Mouse (Mus musculus): ENCODE data around the gene Zfp273. TPM values are rescaled to one million over a fixed set of nuclear protein-coding genes. Genes with fewer than 3 reads are reported as not detected.

Gene Zfp273
- polyA plus RNA-seq, 1 experiment from 2014 or later, result 1.3 TPM

GRCm38 (mm10) chr13:67844119-67844852 lies 30.7 kb downstream of the Zfp273 start:
- 3% methylated on average over 13 of the region's 19 CpGs for WGBS (ENCODE audit: insufficient replicate concordance)
- H3K9me3 ChIP-seq (ENCODE audit: low read length), result no peaks in the 10 kb centered on the region
- H3K4me3 ChIP-seq (ENCODE audit: low read depth, low read length), result peak overlapping the region; percentile 22
- H3K36me3 ChIP-seq (replicated peaks; ENCODE audit: insufficient read depth, low read length), result no peaks in the 10 kb centered on the region
- no peak overlapping the region for H3K27ac ChIP-seq (ENCODE audit: low read depth)
- TF ChIP-seq EP300 (IDR thresholded peaks at IDR 0.05; ENCODE audit: low read depth) (no peak), CTCF (IDR thresholded peaks at IDR 0.05; ENCODE audit: low read depth) (peak; percentile 73)
- DNase-seq, result peak; percentile 67
- no peak overlapping the region for H3K9ac ChIP-seq (replicated peaks)
- H3K4me2 ChIP-seq (ENCODE audit: low read depth, low read length), result peak overlapping the region; percentile 66
- H3K27me3 ChIP-seq (ENCODE audit: insufficient read depth, low read length), result no peaks in the 10 kb centered on the region
- ATAC-seq, result peak; percentile 63
- 0 out of 2 replicates have a peak, but pooled peaks cover 3% of the 10 kb centered on the region for H3K4me1 ChIP-seq (ENCODE audit: insufficient read depth)

GRCm38 (mm10) chr13:67844853-67845194 lies 31.3 kb downstream of the Zfp273 start:
- no peak for ATAC-seq
- DNase-seq, result no peak
- TF ChIP-seq CTCF (IDR thresholded peaks at IDR 0.05; ENCODE audit: low read depth), result no peak
- TF ChIP-seq EP300 (IDR thresholded peaks at IDR 0.05; ENCODE audit: low read depth), result no peak
- 29% methylated on average over 8 of the region's 8 CpGs for WGBS (ENCODE audit: insufficient replicate concordance)
- peak overlapping the region; percentile 66 for H3K4me2 ChIP-seq (ENCODE audit: low read depth, low read length)
- H3K4me1 ChIP-seq (ENCODE audit: insufficient read depth), result 0 out of 2 replicates have a peak, but pooled peaks cover 3% of the 10 kb centered on the region
- H3K4me3 ChIP-seq (ENCODE audit: low read depth, low read length), result peak overlapping the region; percentile 22
- H3K36me3 ChIP-seq (replicated peaks; ENCODE audit: insufficient read depth, low read length), result no peaks in the 10 kb centered on the region
- H3K9ac ChIP-seq (replicated peaks), result no peak overlapping the region
- H3K27me3 ChIP-seq (ENCODE audit: insufficient read depth, low read length), result no peaks in the 10 kb centered on the region
- H3K27ac ChIP-seq (ENCODE audit: low read depth), result no peak overlapping the region
- H3K9me3 ChIP-seq (ENCODE audit: low read length), result no peaks in the 10 kb centered on the region

GRCm38 (mm10) chr13:67850361-67850760 lies 36.8 kb downstream of the Zfp273 start:
- Histone ChIP-seq H3K27ac (ENCODE audit: low read depth) (no peak overlapping the region), H3K4me1 (ENCODE audit: insufficient read depth) (no peaks in the 10 kb centered on the region), H3K4me3 (ENCODE audit: low read depth, low read length) (no peak overlapping the region), H3K27me3 (ENCODE audit: insufficient read depth, low read length) (no peaks in the 10 kb centered on the region), H3K9me3 (ENCODE audit: low read length) (no peaks in the 10 kb centered on the region), H3K36me3 (replicated peaks; ENCODE audit: insufficient read depth, low read length) (no peaks in the 10 kb centered on the region), H3K9ac (replicated peaks) (no peak overlapping the region), H3K4me2 (ENCODE audit: low read depth, low read length) (no peak overlapping the region)
- DNase-seq, result no peak
- ATAC-seq, result no peak
- no peak for TF ChIP-seq EP300 (IDR thresholded peaks at IDR 0.05; ENCODE audit: low read depth)
- TF ChIP-seq CTCF (IDR thresholded peaks at IDR 0.05; ENCODE audit: low read depth), result no peak
- WGBS (ENCODE audit: insufficient replicate concordance), result 66% methylated on average over 3 of the region's 3 CpGs

DNA sequence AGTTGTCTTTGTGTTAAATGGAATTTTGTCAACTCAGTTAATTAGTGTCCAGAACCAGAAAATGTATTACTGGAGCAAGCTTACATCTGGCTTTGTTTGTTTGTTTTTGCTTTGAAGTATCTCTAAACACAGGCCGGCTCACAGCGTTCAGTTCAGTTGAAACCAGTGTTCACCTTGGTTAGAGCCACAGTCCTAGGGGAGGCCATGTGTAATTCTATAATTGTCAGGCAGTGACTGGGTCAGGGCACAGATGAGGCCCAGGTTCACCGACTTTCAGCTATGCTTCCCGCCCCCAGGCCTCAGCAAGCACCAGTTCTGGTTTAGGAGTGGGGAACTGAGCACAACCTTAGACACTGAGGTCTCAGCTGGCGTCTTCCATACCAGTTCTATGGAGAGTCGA lies 39.6 kb downstream of the Zfp273 start:
- WGBS (ENCODE audit: insufficient replicate concordance), result 71% methylated on average over 6 of the region's 6 CpGs
- no peak for TF ChIP-seq EP300 (IDR thresholded peaks at IDR 0.05; ENCODE audit: low read depth)
- TF ChIP-seq CTCF (IDR thresholded peaks at IDR 0.05; ENCODE audit: low read depth), result no peak

GRCm38 (mm10) chr13:67853983-67854382 lies 40.4 kb downstream of the Zfp273 start:
- H3K4me2 ChIP-seq (ENCODE audit: low read depth, low read length), result no peak overlapping the region

More for the DNA sequence above, 39.6 kb downstream of the Zfp273 start:
- no peak for DNase-seq
- no peak overlapping the region for H3K4me3 ChIP-seq (ENCODE audit: low read depth, low read length)
- no peak overlapping the region for H3K4me2 ChIP-seq (ENCODE audit: low read depth, low read length)
- no peak for ATAC-seq
- no peak overlapping the region for H3K27ac ChIP-seq (ENCODE audit: low read depth)
- no peaks in the 10 kb centered on the region for H3K9me3 ChIP-seq (ENCODE audit: low read length)
- no peaks in the 10 kb centered on the region for H3K36me3 ChIP-seq (replicated peaks; ENCODE audit: insufficient read depth, low read length)
- no peaks in the 10 kb centered on the region for H3K27me3 ChIP-seq (ENCODE audit: insufficient read depth, low read length)
- H3K9ac ChIP-seq (replicated peaks), result no peak overlapping the region
- no peaks in the 10 kb centered on the region for H3K4me1 ChIP-seq (ENCODE audit: insufficient read depth)

DNA sequence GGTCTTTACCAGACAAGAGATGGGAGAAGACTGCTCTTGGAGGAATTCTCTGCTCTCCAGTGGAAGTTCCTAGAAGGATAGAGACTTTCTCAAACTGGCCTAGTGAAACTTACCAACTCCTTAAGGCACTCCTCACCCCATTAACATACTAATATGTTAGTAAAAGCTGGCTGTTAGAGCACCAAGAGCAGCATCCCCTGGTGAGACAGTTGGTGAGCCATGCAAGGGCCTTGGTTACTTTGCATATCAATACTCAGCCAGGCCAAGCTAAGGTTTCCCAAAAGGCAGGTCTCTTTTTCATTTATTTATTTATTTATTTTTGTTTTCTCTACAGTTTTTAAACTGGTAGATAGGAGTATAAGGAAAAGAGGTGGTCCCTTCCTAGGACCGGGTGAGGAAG lies 43.8 kb downstream of the Zfp273 start:
- TF ChIP-seq CTCF (IDR thresholded peaks at IDR 0.05; ENCODE audit: low read depth) (no peak), EP300 (IDR thresholded peaks at IDR 0.05; ENCODE audit: low read depth) (no peak)
- H3K4me3 ChIP-seq (ENCODE audit: low read depth, low read length), result no peak overlapping the region
- no peaks in the 10 kb centered on the region for H3K9me3 ChIP-seq (ENCODE audit: low read length)
- no peaks in the 10 kb centered on the region for H3K4me1 ChIP-seq (ENCODE audit: insufficient read depth)
- H3K27ac ChIP-seq (ENCODE audit: low read depth), result no peak overlapping the region
- WGBS (ENCODE audit: insufficient replicate concordance), result 26% methylated on average over 1 of the region's 1 CpGs
- H3K27me3 ChIP-seq (ENCODE audit: insufficient read depth, low read length), result no peaks in the 10 kb centered on the region
- DNase-seq (no peak), ATAC-seq (no peak)
- H3K36me3 ChIP-seq (replicated peaks; ENCODE audit: insufficient read depth, low read length), result no peaks in the 10 kb centered on the region
- H3K9ac ChIP-seq (replicated peaks), result no peak overlapping the region
- no peak overlapping the region for H3K4me2 ChIP-seq (ENCODE audit: low read depth, low read length)

More at GRCm38 (mm10) chr13:67853983-67854382, 40.4 kb downstream of the Zfp273 start:
- DNase-seq (no peak), ATAC-seq (no peak)
- Histone ChIP-seq H3K36me3 (replicated peaks; ENCODE audit: insufficient read depth, low read length) (no peaks in the 10 kb centered on the region), H3K27me3 (ENCODE audit: insufficient read depth, low read length) (no peaks in the 10 kb centered on the region), H3K27ac (ENCODE audit: low read depth) (no peak overlapping the region), H3K9me3 (ENCODE audit: low read length) (no peaks in the 10 kb centered on the region), H3K4me1 (ENCODE audit: insufficient read depth) (no peaks in the 10 kb centered on the region), H3K4me3 (ENCODE audit: low read depth, low read length) (no peak overlapping the region), H3K9ac (replicated peaks) (no peak overlapping the region)
- WGBS (ENCODE audit: insufficient replicate concordance), result 77% methylated on average over 2 of the region's 2 CpGs
- TF ChIP-seq EP300 (IDR thresholded peaks at IDR 0.05; ENCODE audit: low read depth), result no peak
- no peak for TF ChIP-seq CTCF (IDR thresholded peaks at IDR 0.05; ENCODE audit: low read depth)
